Mouse (Mus musculus) intestine, embryonic 15.5 days (tissue): ENCODE measurements around the gene Coasy. TPM values are rescaled to one million over a fixed set of nuclear protein-coding genes. Genes with fewer than 3 reads are reported as not detected.

Source experiments
- ATAC-seq: fragments of 200-750 bp; cut with Nextera tagmentation; 2 replicates; pipeline ENCODE4 v1.8.0; 2017; ENCODE audit warnings: moderate TSS enrichment, moderate library complexity
- H3K27ac ChIP-seq: fragments of 300-500 bp; sonication (generic); 2 replicates; pipeline ENCODE4 v1.5.1; 2015; ENCODE audit warnings: mild to moderate bottlenecking, inconsistent platforms
- H3K27me3 ChIP-seq: fragments of 300-500 bp; sonication (generic); replicated peaks from 2 replicates; pipeline ENCODE4 v1.6.1; 2015; ENCODE audit warnings: inconsistent platforms
- H3K36me3 ChIP-seq: fragments of 300-500 bp; sonication (generic); 2 replicates; pipeline ENCODE4 v1.6.1; 2015; ENCODE audit warnings: inconsistent platforms
- H3K4me1 ChIP-seq: fragments of 300-500 bp; sonication (generic); replicated peaks from 2 replicates; pipeline ENCODE4 v1.6.1; 2015; ENCODE audit warnings: inconsistent platforms
- H3K4me2 ChIP-seq: fragments of 300-500 bp; sonication (generic); replicated peaks from 2 replicates; pipeline ENCODE4 v1.6.1; 2015; ENCODE audit warnings: mild to moderate bottlenecking, inconsistent platforms
- H3K4me3 ChIP-seq: fragments of 300-500 bp; sonication (generic); replicated peaks from 2 replicates; pipeline ENCODE4 v1.5.1; 2015; ENCODE audit warnings: inconsistent platforms
- H3K9ac ChIP-seq: fragments of 300-500 bp; sonication (generic); 2 replicates; pipeline ENCODE4 v1.6.1; 2015; ENCODE audit warnings: inconsistent platforms
- H3K9me3 ChIP-seq: fragments of 300-500 bp; sonication (generic); 2 replicates; pipeline ENCODE4 v1.6.1; 2016; ENCODE audit warnings: inconsistent platforms
- WGBS: fragments of 180-500 bp; shearing (Covaris S2); methylation state at CpG from one replicate; pipeline ENCODE4 v1.1.7; 2015; 5-methylcytosine and 5-hydroxymethylcytosine counted together
- polyA plus RNA-seq: library from polyadenylated mRNA; unstranded; fragments of >200 nt; fragmentation: Nextera tagmentation; extraction: Ambion mirVana; gene quantifications from 2 replicates; pipeline ENCODE4 v1.2.1, GENCODE M21; 2015

Coasy gene
- polyA plus RNA-seq, 1 experiment from 2014 or later: 41.8 TPM

DNA sequence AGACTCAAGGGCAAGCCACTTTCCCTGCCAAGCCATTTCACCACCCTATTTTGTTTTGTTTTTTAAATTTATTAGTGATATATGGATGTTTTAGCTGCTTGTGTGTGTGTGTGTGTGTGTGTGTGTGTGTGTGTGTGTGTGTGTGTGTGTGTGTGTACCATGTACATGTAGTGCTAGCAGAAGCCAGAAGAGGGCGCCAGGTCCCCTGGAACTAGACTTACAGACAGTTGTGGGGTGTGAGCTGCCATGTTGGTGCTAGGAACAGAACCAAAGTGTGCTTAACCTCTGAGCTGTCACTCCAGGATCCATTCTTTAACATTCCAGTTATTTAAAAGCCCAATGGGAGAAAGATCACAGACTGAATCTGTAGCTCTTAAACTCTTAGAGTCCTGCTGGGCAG, 44.7 kb downstream of the Coasy start:
- Histone ChIP-seq H3K9me3 (no peaks in the 10 kb centered on the region), H3K4me3 (no peak overlapping the region), H3K27me3 (no peaks in the 10 kb centered on the region), H3K4me1 (peaks cover 9% of the 10 kb centered on the region; the same call in 1 of the 2 replicates), H3K9ac (no peak overlapping the region), H3K27ac (no peak overlapping the region), H3K36me3 (peaks cover 17% of the 10 kb centered on the region), H3K4me2 (no peak overlapping the region)
- no peak for ATAC-seq
- WGBS: 91% methylated on average over 1 of the region's 1 CpGs

DNA sequence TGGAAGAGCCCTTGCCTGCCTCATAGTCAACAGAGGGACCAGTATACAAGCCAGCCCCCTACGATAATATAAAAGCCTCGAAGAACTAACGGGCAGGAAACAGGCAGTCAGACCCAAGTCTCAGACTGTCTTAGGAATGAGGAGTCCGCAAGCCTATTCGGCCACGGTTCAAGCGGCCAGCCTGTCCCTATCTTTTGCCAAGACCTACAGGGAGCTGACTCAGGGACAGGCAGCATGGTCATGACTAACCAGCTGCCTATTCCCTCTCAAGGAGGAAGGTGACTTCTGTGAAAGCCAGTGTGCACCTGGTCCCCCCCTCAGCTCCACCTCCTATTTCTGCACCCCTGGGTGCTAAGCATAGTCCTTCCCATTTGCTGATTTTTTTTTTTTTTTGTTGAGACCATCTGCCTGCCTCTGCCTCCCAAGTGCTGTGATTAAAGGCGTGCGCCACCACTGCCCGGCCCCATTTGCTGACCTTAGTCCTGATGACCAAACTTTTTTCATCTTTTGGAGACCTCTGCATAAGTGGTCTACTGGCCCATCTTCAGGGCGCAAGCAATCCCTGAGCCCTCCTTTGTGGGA, 46.7 kb downstream of the Coasy start:
- no peaks in the 10 kb centered on the region for H3K9me3 ChIP-seq

DNA sequence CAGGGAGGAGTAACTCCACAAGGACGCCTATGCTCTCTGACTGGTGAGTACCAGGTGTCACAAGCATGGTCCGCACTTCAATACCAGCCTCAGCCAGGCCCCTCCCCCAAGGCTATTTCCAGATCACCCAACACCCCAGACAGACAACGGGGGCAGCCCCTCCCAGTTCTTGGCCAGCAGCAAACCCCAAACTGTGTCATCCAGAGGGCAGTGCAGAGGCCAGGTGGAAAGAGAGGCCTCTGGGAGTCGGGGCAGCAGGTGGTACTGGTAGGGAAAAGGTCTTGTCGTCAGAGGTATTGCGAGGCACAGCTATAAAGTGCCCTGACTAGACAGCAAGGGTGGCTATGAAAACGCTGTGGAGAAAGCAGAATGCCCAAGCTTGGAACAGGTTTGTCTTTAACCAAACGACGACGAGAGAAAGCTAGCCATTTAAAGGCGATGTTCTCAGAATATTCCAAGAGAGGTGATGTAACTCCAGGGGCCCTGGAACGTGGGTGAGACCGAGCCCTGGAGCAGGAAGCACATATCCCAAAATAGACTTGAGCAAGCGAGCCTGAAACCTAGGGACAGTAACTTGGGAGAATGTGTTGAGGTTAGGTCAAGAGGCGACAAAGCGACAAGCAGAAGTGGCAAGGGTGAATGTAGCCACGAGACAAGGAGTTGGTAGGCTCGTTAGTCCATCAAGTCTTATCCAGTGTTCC, 47.8 kb downstream of the Coasy start:
- no peak overlapping the region for H3K4me3 ChIP-seq
- peak; percentile 59; the same call in 1 of the 2 replicates for ATAC-seq
- H3K27me3 ChIP-seq: no peaks in the 10 kb centered on the region
- H3K4me2 ChIP-seq: 0 out of 2 replicates have a peak overlapping the region, but pooled peaks have one; percentile 9
- peaks cover 11% of the 10 kb centered on the region for H3K36me3 ChIP-seq
- no peaks in the 10 kb centered on the region for H3K9me3 ChIP-seq
- H3K4me1 ChIP-seq: peaks cover 9% of the 10 kb centered on the region; the same call in 1 of the 2 replicates
- 40% methylated on average over 18 of the region's 18 CpGs for WGBS
- no peak overlapping the region for H3K9ac ChIP-seq
- H3K27ac ChIP-seq: no peak overlapping the region

More for the DNA sequence above, 46.7 kb downstream of the Coasy start:
- H3K4me3 ChIP-seq: no peak overlapping the region
- H3K4me2 ChIP-seq: no peak overlapping the region
- peaks cover 11% of the 10 kb centered on the region for H3K36me3 ChIP-seq
- no peak overlapping the region for H3K9ac ChIP-seq
- no peaks in the 10 kb centered on the region for H3K27me3 ChIP-seq
- 89% methylated on average over 11 of the region's 11 CpGs for WGBS
- no peak for ATAC-seq
- peaks cover 9% of the 10 kb centered on the region; the same call in 1 of the 2 replicates for H3K4me1 ChIP-seq
- no peak overlapping the region for H3K27ac ChIP-seq

DNA sequence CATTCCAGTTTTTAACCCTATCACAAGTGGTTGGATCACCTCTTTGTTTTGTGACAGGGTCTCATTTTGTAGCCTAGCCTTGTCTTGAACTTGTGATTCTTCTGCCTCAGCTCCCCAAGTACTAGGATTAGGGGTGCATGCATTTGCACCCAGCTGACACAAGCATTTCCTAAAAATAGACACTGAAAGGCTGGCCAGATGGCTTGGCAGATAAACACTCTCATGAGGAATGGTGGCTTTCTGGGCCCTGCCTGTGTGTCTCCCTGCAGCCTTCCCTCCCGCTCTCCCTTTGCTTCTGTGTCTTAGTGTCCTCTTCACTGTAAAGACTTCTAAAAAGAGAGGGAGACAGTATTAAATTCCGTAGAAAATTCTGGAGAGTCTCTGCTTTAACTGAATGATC, 48.8 kb downstream of the Coasy start:
- 74% methylated on average over 2 of the region's 2 CpGs for WGBS
- peaks cover 7% of the 10 kb centered on the region for H3K36me3 ChIP-seq
- H3K4me1 ChIP-seq: peaks cover 9% of the 10 kb centered on the region; the same call in 1 of the 2 replicates
- H3K4me3 ChIP-seq: no peak overlapping the region
- no peak overlapping the region for H3K9ac ChIP-seq
- ATAC-seq: no peak
- no peaks in the 10 kb centered on the region for H3K27me3 ChIP-seq
- H3K4me2 ChIP-seq: no peak overlapping the region
- no peaks in the 10 kb centered on the region for H3K9me3 ChIP-seq
- H3K27ac ChIP-seq: no peak overlapping the region

DNA sequence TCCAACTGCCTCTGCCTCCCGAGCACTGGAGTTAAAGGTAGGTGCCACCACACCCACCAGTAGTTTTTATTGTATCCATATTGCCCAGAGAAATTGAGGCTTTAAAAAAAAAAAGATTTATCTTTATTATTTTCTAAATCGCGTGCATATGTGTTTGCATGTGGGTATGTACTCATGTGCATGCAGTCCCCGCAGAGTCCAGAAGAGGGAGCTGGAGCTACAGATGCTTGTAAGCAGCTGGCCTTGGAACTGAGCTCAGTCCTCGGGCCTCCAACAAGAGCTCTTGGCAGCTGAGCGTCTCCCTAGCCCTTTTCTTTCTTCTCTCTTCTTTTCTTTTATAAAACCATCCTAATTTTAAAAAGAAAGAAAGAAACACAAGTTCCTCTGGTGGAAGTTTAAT, 49.3 kb downstream of the Coasy start:
- Histone ChIP-seq H3K4me1 (peaks cover 9% of the 10 kb centered on the region; the same call in 1 of the 2 replicates), H3K9ac (no peak overlapping the region), H3K4me3 (no peak overlapping the region), H3K36me3 (peaks cover 2% of the 10 kb centered on the region), H3K27ac (no peak overlapping the region), H3K9me3 (no peaks in the 10 kb centered on the region), H3K27me3 (no peaks in the 10 kb centered on the region), H3K4me2 (no peak overlapping the region)
- 87% methylated on average over 6 of the region's 6 CpGs for WGBS
- ATAC-seq: no peak

DNA sequence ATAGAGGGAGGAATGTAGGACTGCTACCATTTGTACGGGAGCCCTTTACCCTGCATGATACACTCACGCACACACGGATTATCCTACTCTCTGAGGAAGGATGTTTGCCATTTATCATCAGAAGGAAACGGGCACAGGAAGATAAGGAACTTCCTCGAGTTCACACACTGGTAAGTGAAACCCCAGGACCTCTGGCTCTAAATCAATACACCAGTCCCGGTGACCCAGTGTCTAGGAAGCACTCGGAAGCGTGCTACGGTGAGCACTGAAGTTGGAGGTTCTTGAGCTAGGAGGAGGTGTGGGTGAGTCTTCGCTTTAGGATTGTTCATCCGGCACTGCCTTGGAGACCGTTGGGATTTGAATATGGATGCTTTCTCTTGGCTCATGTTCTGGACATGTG, 50.7 kb downstream of the Coasy start:
- Histone ChIP-seq H3K9ac (no peak overlapping the region), H3K4me2 (no peak overlapping the region), H3K4me1 (peaks cover 9% of the 10 kb centered on the region; the same call in 1 of the 2 replicates), H3K27me3 (no peaks in the 10 kb centered on the region), H3K27ac (no peak overlapping the region), H3K4me3 (no peak overlapping the region), H3K9me3 (no peaks in the 10 kb centered on the region), H3K36me3 (no peaks in the 10 kb centered on the region)
- 58% methylated on average over 12 of the region's 12 CpGs for WGBS
- ATAC-seq: no peak

DNA sequence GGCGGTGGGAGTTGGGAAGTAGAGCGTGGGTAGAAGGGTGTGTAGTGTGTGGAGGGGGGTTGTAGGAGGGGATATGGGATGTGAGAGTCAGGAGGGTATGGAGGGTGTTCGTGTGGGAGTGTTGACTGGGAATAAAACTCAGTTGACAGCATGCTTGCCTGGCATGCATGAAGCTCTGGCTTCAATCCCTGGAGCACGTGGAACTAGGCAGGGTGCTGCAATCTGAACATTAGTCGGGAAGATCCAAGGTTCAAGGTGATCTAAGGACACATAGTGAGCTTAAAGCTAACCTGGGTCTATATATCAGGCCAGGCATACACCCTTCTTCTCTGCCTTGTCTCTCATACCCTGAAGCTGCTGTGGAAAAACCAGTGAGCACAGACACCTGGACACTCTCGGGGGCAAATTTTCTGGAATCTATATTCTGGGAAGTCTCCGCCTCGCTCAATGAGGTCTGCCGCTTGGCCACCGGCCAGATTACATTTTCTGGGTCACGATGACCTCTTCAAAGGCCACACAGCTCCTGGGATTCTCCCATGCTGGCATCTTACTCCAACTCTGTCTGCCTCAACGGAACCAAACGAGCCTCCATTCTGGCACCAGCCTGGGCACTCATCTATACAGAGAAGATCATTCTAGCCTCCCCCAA, 52.0 kb downstream of the Coasy start:
- no peak overlapping the region for H3K4me2 ChIP-seq
- H3K36me3 ChIP-seq: no peaks in the 10 kb centered on the region
- no peak overlapping the region for H3K9ac ChIP-seq
- no peaks in the 10 kb centered on the region for H3K27me3 ChIP-seq
- H3K4me1 ChIP-seq: peaks cover 17% of the 10 kb centered on the region
- H3K4me3 ChIP-seq: no peak overlapping the region
- no peaks in the 10 kb centered on the region for H3K9me3 ChIP-seq
- no peak overlapping the region for H3K27ac ChIP-seq
- 71% methylated on average over 13 of the region's 13 CpGs for WGBS
- ATAC-seq: no peak

Other genes starting within 250 kb of the Coasy start
- gene Stat5b, start 231.8 kb upstream of the Coasy start, polyA plus RNA-seq: 24.2 and 26.8 TPM in 2 replicates
- 5.5 and 6.0 TPM in 2 replicates for gene Stat5a, start 223.2 kb upstream of the Coasy start, polyA plus RNA-seq
- 45.8 and 48.9 TPM in 2 replicates for gene Stat3, start 143.0 kb upstream of the Coasy start, polyA plus RNA-seq
- gene Cavin1, start 111.7 kb upstream of the Coasy start, polyA plus RNA-seq: 223 and 237 TPM in 2 replicates
- gene Atp6v0a1, start 73.1 kb upstream of the Coasy start, polyA plus RNA-seq: 35.4 and 36.2 TPM in 2 replicates
- 14.9 and 16.4 TPM in 2 replicates for gene Naglu, start 12.6 kb upstream of the Coasy start, polyA plus RNA-seq
- gene Hsd17b1, start 4.2 kb upstream of the Coasy start, polyA plus RNA-seq: not detected in 2 replicates
- gene Mlx, start 4.7 kb downstream of the Coasy start, polyA plus RNA-seq: 65.0 and 65.4 TPM in 2 replicates
- gene Psmc3ip, start 12.9 kb downstream of the Coasy start, polyA plus RNA-seq: 22.6 and 23.4 TPM in 2 replicates
- 17.0 and 17.2 TPM in 2 replicates for gene Retreg3, start 37.3 kb downstream of the Coasy start, polyA plus RNA-seq
- 58.7 and 59.2 TPM in 2 replicates for gene Tubg1, start 37.4 kb downstream of the Coasy start, polyA plus RNA-seq
- gene Tubg2, start 73.3 kb downstream of the Coasy start, polyA plus RNA-seq: 4.4 and 4.8 TPM in 2 replicates
- gene Cntnap1, start 88.0 kb downstream of the Coasy start, polyA plus RNA-seq: 0.82 and 1.0 TPM in 2 replicates
- gene Plekhh3, start 88.8 kb downstream of the Coasy start, polyA plus RNA-seq: 11.1 and 12.7 TPM in 2 replicates
- gene Ccr10, start 92.9 kb downstream of the Coasy start, polyA plus RNA-seq: 0.25 and 0.36 TPM in 2 replicates
- 16.0 and 16.3 TPM in 2 replicates for gene Ezh1, start 143.9 kb downstream of the Coasy start, polyA plus RNA-seq
- gene Ramp2, start 163.5 kb downstream of the Coasy start, polyA plus RNA-seq: 98.5 and 114 TPM in 2 replicates
- 135 and 142 TPM in 2 replicates for gene Vps25, start 171.1 kb downstream of the Coasy start, polyA plus RNA-seq
- gene Wnk4, start 178.0 kb downstream of the Coasy start, polyA plus RNA-seq: 12.3 and 12.7 TPM in 2 replicates
- gene Cntd1, start 196.4 kb downstream of the Coasy start, polyA plus RNA-seq: 0.72 and 1.1 TPM in 2 replicates
- 250 and 261 TPM in 2 replicates for gene Coa3, start 196.5 kb downstream of the Coasy start, polyA plus RNA-seq
- gene Becn1, start 219.7 kb downstream of the Coasy start, polyA plus RNA-seq: 132 and 143 TPM in 2 replicates
- gene Psme3, start 233.6 kb downstream of the Coasy start, polyA plus RNA-seq: 137 and 147 TPM in 2 replicates
- 1.2 and 1.3 TPM in 2 replicates for gene Aoc2, start 242.5 kb downstream of the Coasy start, polyA plus RNA-seq
- 2.1 and 2.7 TPM in 2 replicates for gene Aoc3, start 248.0 kb downstream of the Coasy start, polyA plus RNA-seq